Mouse (Mus musculus) 3134 (cell line): ENCODE results near the gene Drc1.

ENCODE experiments used
- DNase-seq: peaks from one replicate; pipeline ENCODE4 v3.0.0-alpha.2; 2011; ENCODE audit warnings: low spot score; ENCODE audit not compliant: insufficient read length; ENCODE audit errors: extremely low read depth

Drc1 gene

GRCm38 (mm10) chr5:30281291-30281732 is at the start of gene Drc1:
TSS of gene Drc1 (plus strand) at chr5:30281388.
- DNase-seq = no peak

GRCm38 (mm10) chr5:30231891-30232270 is 49.3 kb upstream of the Drc1 start:
- no peak for DNase-seq

- peak; percentile 98 for DNase-seq
Observed at GRCm38 (mm10) chr5:30232271-30232971, 48.8 kb upstream of the Drc1 start, which contains the start of gene Selenoi. TSS of gene Selenoi (plus strand) at chr5:30232581.

- peak; percentile 15 for DNase-seq
Observed at GRCm38 (mm10) chr5:30233042-30233441, 48.1 kb upstream of the Drc1 start.

GRCm38 (mm10) chr5:30233979-30234378 is 47.2 kb upstream of the Drc1 start:
- DNase-seq = no peak

- DNase-seq = no peak
Observed at GRCm38 (mm10) chr5:30235641-30236126, 45.5 kb upstream of the Drc1 start.

GRCm38 (mm10) chr5:30238533-30238932 is 42.7 kb upstream of the Drc1 start:
- DNase-seq = no peak

- DNase-seq = no peak
Observed at GRCm38 (mm10) chr5:30240552-30240951, 40.6 kb upstream of the Drc1 start.

- DNase-seq = peak; percentile 15
Observed at GRCm38 (mm10) chr5:30242410-30242809, 38.8 kb upstream of the Drc1 start.

- DNase-seq = no peak
Observed at GRCm38 (mm10) chr5:30243741-30244140, 37.4 kb upstream of the Drc1 start.

GRCm38 (mm10) chr5:30245861-30246416 is 35.2 kb upstream of the Drc1 start:
- no peak for DNase-seq

- DNase-seq = no peak
Observed at GRCm38 (mm10) chr5:30247666-30248065, 33.5 kb upstream of the Drc1 start.

GRCm38 (mm10) chr5:30255567-30256354 is 25.4 kb upstream of the Drc1 start:
- DNase-seq = no peak

- DNase-seq = no peak
Observed at GRCm38 (mm10) chr5:30258776-30259175, 22.4 kb upstream of the Drc1 start.

GRCm38 (mm10) chr5:30270571-30271190 is 10.5 kb upstream of the Drc1 start:
- DNase-seq = no peak

GRCm38 (mm10) chr5:30271599-30272281 is 9.4 kb upstream of the Drc1 start:
- DNase-seq = no peak

GRCm38 (mm10) chr5:30276361-30276760 is 4.8 kb upstream of the Drc1 start:
- DNase-seq = no peak

GRCm38 (mm10) chr5:30278952-30279351 is 2.2 kb upstream of the Drc1 start:
- no peak for DNase-seq

- DNase-seq = no peak
Observed at GRCm38 (mm10) chr5:30279446-30279845, 1.7 kb upstream of the Drc1 start.

GRCm38 (mm10) chr5:30280864-30281263 is 324 bp upstream of the Drc1 start:
- DNase-seq = no peak
